Mouse (Mus musculus): ENCODE results near the gene Srrm2. TPM values are rescaled to one million over a fixed set of nuclear protein-coding genes. Genes with fewer than 3 reads are reported as not detected.

Srrm2 gene
- polyA plus RNA-seq, 1 experiment from 2014 or later = 521 TPM

DNA sequence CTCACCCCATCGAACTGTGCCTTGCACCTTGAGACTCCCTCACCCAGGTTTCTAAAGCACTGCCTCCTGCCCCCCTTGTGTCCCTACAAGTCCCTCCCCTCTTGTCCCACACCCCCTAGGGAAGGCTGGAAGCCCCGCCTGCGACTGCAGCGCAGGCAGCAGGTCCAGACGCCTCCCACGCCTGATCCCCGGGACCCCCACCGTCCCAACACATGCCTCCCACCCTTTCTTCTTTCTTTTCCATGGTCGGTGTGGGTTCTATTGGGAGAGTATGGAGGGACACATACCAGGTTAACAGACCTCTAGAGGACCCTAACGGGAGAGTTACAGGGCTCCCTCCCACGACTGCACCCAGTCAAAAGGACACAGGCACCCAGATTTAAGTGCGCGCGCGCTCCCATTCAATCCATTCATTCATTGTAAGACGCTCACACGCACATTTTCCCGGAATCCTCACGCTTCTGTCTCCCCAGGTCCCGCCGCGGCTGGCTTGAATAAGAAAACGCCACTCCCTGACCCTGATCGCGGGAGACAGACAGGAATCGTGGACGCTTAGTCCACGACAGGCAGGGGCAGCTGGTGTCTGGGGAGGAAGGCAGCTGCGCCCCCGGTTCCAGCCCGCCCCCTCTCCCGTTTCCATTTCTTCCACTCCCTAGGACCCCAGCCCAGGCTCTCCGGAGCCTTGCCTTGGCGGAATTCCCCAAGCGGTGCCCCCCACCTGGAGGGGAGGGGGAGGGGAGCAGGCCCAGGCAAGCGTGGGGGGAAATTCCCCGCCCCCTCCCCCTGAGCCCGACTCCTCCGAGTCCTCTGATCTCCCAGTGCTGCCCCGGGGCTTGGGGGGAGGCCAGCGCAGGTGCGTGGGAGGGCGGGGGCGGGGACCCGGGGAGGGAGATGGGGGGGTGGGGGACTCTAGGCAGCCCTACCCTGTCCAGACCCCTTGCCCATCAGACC is 44.8 kb upstream of the Srrm2 start, which contains the start of gene Kremen2:
Gene Kremen2 (minus strand): TSS at position 533 of the 951 bp plus-strand sequence.
- peak within 1 kb of the TSS; percentile 30 for H3K4me3 ChIP-seq (ENCODE audit: low read depth, low read length)
- ATAC-seq (ENCODE audit: insufficient number of reproducible peaks, insufficient read depth, low FRiP score, low read depth) = no peak
- 0 out of 2 replicates have a peak within 1 kb of the TSS, but pooled peaks have one; percentile 14 for H3K9ac ChIP-seq (replicated peaks; ENCODE audit: low read depth, low read length)
- peaks cover 48% of the 10 kb centered on the region for H3K27me3 ChIP-seq (ENCODE audit: control insufficient read depth, insufficient read depth, low read length)
- no peak within 1 kb of the TSS for H3K27ac ChIP-seq (ENCODE audit: low read length)
- WGBS = under 1% methylated on average over 41 of the region's 45 CpGs
- 0 out of 2 replicates have a peak, but pooled peaks cover 21% of the 10 kb centered on the region for H3K4me1 ChIP-seq (ENCODE audit: control insufficient read depth, insufficient read depth, low read length)
- peak within 1 kb of the TSS; percentile 66 for H3K4me2 ChIP-seq (replicated peaks; ENCODE audit: low read depth, low read length)
- no peaks in the 10 kb centered on the region for H3K9me3 ChIP-seq (ENCODE audit: control insufficient read depth, low read depth, low read length)
- H3K36me3 ChIP-seq (ENCODE audit: control insufficient read depth, insufficient read depth, low read length) = no peaks in the 10 kb centered on the region

DNA sequence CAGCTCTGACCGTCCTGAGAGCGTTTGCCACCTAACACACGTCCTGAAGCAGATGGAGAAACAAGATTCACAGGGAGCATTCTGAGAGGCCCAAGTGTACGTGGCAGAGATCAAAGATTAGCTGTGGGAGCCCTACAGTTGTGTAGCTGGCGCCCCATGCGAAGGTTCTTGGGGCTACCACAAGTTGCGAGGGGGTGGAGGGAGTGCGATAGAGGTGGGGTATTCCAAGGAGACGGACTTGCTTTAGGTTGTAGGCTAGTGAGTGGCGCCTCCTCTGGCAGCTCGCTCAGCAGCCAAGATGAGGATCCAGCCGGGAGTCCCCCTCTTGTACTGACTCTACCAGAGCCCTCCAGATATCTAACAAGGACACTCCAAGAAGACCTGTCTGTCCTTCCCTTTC is 44.0 kb upstream of the Srrm2 start:
- H3K27me3 ChIP-seq (ENCODE audit: control insufficient read depth, insufficient read depth, low read length) = peaks cover 41% of the 10 kb centered on the region
- no peak overlapping the region for H3K27ac ChIP-seq (ENCODE audit: low read length)
- H3K9me3 ChIP-seq (ENCODE audit: control insufficient read depth, low read depth, low read length) = no peaks in the 10 kb centered on the region
- ATAC-seq (ENCODE audit: insufficient number of reproducible peaks, insufficient read depth, low FRiP score, low read depth) = no peak
- peak overlapping the region; percentile 66 for H3K4me2 ChIP-seq (replicated peaks; ENCODE audit: low read depth, low read length)
- no peak overlapping the region for H3K9ac ChIP-seq (replicated peaks; ENCODE audit: low read depth, low read length)
- 0 out of 2 replicates have a peak, but pooled peaks cover 1% of the 10 kb centered on the region for H3K36me3 ChIP-seq (ENCODE audit: control insufficient read depth, insufficient read depth, low read length)
- 8% methylated on average over 12 of the region's 12 CpGs for WGBS
- 0 out of 2 replicates have a peak, but pooled peaks cover 21% of the 10 kb centered on the region for H3K4me1 ChIP-seq (ENCODE audit: control insufficient read depth, insufficient read depth, low read length)
- 0 out of 2 replicates have a peak overlapping the region, but pooled peaks have one; percentile 30 for H3K4me3 ChIP-seq (ENCODE audit: low read depth, low read length)

DNA sequence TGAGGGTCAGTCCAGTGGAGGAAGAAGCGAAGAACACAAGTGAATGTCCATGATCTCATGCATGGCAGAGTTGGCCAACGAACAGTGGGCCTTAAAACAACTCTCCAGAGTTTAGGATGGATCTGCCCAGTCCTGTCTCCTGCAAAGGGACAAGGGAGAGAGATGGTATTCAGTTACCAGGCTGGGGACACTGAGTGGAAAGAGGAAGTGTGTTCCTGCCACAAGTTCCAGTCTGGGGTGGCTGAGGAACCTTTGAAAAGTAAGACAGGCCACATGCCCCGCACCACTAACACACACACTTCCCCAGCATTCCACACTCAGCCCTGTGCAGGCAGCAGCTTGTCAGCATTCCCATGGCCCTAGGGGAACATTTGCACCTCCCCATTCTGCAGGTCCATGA is 43.6 kb upstream of the Srrm2 start:
- no peak overlapping the region for H3K9ac ChIP-seq (replicated peaks; ENCODE audit: low read depth, low read length)
- H3K36me3 ChIP-seq (ENCODE audit: control insufficient read depth, insufficient read depth, low read length) = 0 out of 2 replicates have a peak, but pooled peaks cover 3% of the 10 kb centered on the region
- H3K27me3 ChIP-seq (ENCODE audit: control insufficient read depth, insufficient read depth, low read length) = peaks cover 36% of the 10 kb centered on the region
- H3K4me3 ChIP-seq (ENCODE audit: low read depth, low read length) = no peak overlapping the region
- H3K9me3 ChIP-seq (ENCODE audit: control insufficient read depth, low read depth, low read length) = no peaks in the 10 kb centered on the region
- H3K4me1 ChIP-seq (ENCODE audit: control insufficient read depth, insufficient read depth, low read length) = 0 out of 2 replicates have a peak, but pooled peaks cover 21% of the 10 kb centered on the region
- H3K27ac ChIP-seq (ENCODE audit: low read length) = no peak overlapping the region
- WGBS = 78% methylated on average over 3 of the region's 3 CpGs
- H3K4me2 ChIP-seq (replicated peaks; ENCODE audit: low read depth, low read length) = no peak overlapping the region
- ATAC-seq (ENCODE audit: insufficient number of reproducible peaks, insufficient read depth, low FRiP score, low read depth) = no peak

DNA sequence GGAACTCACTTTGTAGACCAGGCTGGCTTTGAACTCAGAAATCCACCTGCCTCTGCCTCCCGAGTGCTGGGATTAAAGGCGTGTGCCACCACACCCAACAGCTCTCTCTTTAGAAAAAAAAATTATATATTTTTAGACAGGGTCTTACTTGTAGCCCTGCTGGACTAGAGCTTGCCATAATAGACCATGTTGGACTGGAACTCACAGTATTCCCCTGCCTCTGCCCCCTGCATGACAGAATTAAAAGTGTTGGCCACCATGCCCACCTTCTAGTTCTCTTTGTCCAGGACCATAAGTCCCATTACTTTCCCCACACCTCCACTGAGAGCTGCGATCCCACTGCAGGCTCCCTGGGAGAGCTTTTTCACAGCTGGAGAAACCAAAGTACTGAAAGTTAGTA is 42.9 kb upstream of the Srrm2 start:
- Histone ChIP-seq H3K4me2 (replicated peaks; ENCODE audit: low read depth, low read length) (no peak overlapping the region), H3K4me1 (ENCODE audit: control insufficient read depth, insufficient read depth, low read length) (0 out of 2 replicates have a peak, but pooled peaks cover 19% of the 10 kb centered on the region), H3K9me3 (ENCODE audit: control insufficient read depth, low read depth, low read length) (no peaks in the 10 kb centered on the region), H3K36me3 (ENCODE audit: control insufficient read depth, insufficient read depth, low read length) (peaks cover 3% of the 10 kb centered on the region; the same call in 1 of the 2 replicates), H3K4me3 (ENCODE audit: low read depth, low read length) (no peak overlapping the region), H3K27me3 (ENCODE audit: control insufficient read depth, insufficient read depth, low read length) (peaks cover 31% of the 10 kb centered on the region), H3K27ac (ENCODE audit: low read length) (no peak overlapping the region), H3K9ac (replicated peaks; ENCODE audit: low read depth, low read length) (no peak overlapping the region)
- no peak for ATAC-seq (ENCODE audit: insufficient number of reproducible peaks, insufficient read depth, low FRiP score, low read depth)
- WGBS = 81% methylated on average over 3 of the region's 3 CpGs

DNA sequence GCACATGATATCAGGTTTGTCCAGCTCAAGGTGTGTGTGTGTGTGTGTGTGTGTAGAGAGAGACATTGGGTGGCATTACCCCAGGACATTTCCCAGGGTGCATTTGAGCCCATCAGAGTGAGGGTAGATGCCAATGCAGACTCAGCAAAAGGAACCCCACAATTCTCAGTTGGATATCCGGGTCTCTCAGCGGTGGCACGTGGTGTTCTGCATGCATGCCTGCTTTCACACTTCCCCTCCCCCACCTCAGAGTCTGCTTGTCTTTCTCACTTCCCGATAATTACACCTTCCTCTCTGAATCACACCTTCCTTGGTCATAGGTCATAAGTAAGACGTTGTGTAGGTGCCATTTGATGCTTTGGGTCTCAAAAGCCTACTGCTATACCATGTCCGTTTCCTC is 42.3 kb upstream of the Srrm2 start:
- Histone ChIP-seq H3K4me1 (ENCODE audit: control insufficient read depth, insufficient read depth, low read length) (0 out of 2 replicates have a peak, but pooled peaks cover 19% of the 10 kb centered on the region), H3K36me3 (ENCODE audit: control insufficient read depth, insufficient read depth, low read length) (peaks cover 7% of the 10 kb centered on the region; the same call in 1 of the 2 replicates), H3K4me2 (replicated peaks; ENCODE audit: low read depth, low read length) (no peak overlapping the region), H3K27me3 (ENCODE audit: control insufficient read depth, insufficient read depth, low read length) (peaks cover 30% of the 10 kb centered on the region), H3K9me3 (ENCODE audit: control insufficient read depth, low read depth, low read length) (no peaks in the 10 kb centered on the region), H3K27ac (ENCODE audit: low read length) (no peak overlapping the region), H3K9ac (replicated peaks; ENCODE audit: low read depth, low read length) (no peak overlapping the region), H3K4me3 (ENCODE audit: low read depth, low read length) (no peak overlapping the region)
- no peak for ATAC-seq (ENCODE audit: insufficient number of reproducible peaks, insufficient read depth, low FRiP score, low read depth)
- 31% methylated on average over 6 of the region's 6 CpGs for WGBS

DNA sequence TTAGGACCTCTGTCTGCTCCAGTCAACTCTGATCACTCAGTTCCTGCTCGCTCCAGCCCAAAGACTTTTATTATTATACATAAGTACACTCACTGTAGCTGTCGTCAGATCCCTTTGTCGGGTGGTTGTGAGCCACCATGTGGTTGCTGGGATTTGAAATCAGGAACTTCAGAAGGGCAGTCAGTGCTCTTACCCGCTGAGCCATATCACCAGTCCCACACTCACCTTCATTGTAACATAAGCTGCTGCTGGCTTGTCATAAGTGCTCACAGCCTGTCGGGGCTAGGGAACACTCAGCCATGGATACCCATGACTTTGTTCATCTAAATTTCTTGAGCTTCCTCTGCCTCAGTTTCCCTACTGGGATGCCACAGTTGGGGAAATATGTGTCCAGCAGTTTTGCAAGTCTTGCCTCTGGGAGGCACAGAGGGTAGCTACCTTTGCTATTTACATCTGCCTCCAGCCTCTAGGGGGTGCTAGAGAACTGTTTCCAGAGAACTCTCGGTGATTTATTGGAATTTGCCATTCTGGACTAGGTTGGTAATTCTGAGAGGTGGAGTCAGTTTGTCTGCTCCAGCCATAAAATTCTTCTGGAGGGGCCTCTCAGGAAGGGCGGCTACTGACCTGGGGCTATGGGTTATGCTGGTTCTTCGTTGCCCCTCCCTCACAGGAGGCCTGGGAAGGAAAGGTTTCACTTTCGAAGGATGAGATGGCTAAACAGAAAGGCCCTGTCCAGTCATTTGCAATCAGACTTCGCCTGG is 41.5 kb upstream of the Srrm2 start:
- peaks cover 13% of the 10 kb centered on the region; the same call in 1 of the 2 replicates for H3K36me3 ChIP-seq (ENCODE audit: control insufficient read depth, insufficient read depth, low read length)
- H3K9ac ChIP-seq (replicated peaks; ENCODE audit: low read depth, low read length) = no peak overlapping the region
- no peak for ATAC-seq (ENCODE audit: insufficient number of reproducible peaks, insufficient read depth, low FRiP score, low read depth)
- peaks cover 23% of the 10 kb centered on the region for H3K27me3 ChIP-seq (ENCODE audit: control insufficient read depth, insufficient read depth, low read length)
- 0 out of 2 replicates have a peak, but pooled peaks cover 19% of the 10 kb centered on the region for H3K4me1 ChIP-seq (ENCODE audit: control insufficient read depth, insufficient read depth, low read length)
- 33% methylated on average over 10 of the region's 10 CpGs for WGBS
- no peak overlapping the region; the same call in 1 of the 2 replicates for H3K27ac ChIP-seq (ENCODE audit: low read length)
- H3K9me3 ChIP-seq (ENCODE audit: control insufficient read depth, low read depth, low read length) = no peaks in the 10 kb centered on the region
- H3K4me3 ChIP-seq (ENCODE audit: low read depth, low read length) = no peak overlapping the region
- H3K4me2 ChIP-seq (replicated peaks; ENCODE audit: low read depth, low read length) = no peak overlapping the region; the same call in 1 of the 2 replicates

DNA sequence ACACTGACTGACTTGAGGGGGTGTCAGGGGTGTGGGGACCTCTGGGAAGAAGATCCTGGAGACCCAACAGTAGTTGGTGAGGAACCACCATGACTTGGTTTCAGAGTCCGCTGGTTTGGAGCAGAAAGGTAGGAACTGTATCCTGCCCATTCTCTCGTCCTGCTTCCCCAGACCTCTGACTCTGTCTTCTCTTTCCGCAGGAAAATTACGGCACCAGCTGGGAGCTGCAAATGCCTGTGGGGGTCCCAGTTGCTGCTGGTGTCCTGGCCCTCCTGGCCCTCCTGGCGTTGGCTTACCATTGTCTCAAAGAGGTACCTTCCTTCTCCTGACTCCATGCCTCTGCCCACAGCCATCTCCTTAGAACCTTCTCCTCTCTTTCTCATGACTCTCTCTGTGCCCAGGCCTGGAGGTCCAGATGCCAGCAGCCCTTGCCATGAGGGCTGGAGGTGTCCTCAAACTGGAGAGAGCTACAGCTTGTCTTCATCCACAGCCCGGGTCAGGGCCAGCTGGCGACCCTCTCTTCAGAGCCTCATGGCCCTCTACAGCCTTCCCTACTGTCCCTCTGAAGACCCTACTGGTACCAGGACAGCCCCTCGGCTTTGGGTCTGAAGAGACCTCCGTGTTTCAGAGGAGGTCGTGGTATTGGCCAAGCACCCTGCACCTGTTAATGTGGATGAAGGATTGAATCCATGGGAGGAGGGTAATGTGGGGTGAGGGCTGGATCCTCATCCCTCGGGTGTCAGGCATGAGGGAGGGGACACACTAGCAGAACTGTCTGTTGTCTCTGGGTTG is 40.7 kb upstream of the Srrm2 start:
- H3K4me3 ChIP-seq (ENCODE audit: low read depth, low read length) = no peak overlapping the region
- peaks cover 21% of the 10 kb centered on the region for H3K27me3 ChIP-seq (ENCODE audit: control insufficient read depth, insufficient read depth, low read length)
- no peak overlapping the region; the same call in 1 of the 2 replicates for H3K4me2 ChIP-seq (replicated peaks; ENCODE audit: low read depth, low read length)
- H3K9me3 ChIP-seq (ENCODE audit: control insufficient read depth, low read depth, low read length) = no peaks in the 10 kb centered on the region
- H3K27ac ChIP-seq (ENCODE audit: low read length) = no peak overlapping the region; the same call in 1 of the 2 replicates
- no peak overlapping the region for H3K9ac ChIP-seq (replicated peaks; ENCODE audit: low read depth, low read length)
- peaks cover 13% of the 10 kb centered on the region; the same call in 1 of the 2 replicates for H3K36me3 ChIP-seq (ENCODE audit: control insufficient read depth, insufficient read depth, low read length)
- WGBS = 79% methylated on average over 11 of the region's 11 CpGs
- 0 out of 2 replicates have a peak, but pooled peaks cover 16% of the 10 kb centered on the region for H3K4me1 ChIP-seq (ENCODE audit: control insufficient read depth, insufficient read depth, low read length)
- no peak for ATAC-seq (ENCODE audit: insufficient number of reproducible peaks, insufficient read depth, low FRiP score, low read depth)
